Mouse (Mus musculus) A20 (cell line): Measurements from ENCODE around the gene Inca1.

ENCODE experiments used
- DNase-seq: peaks from one replicate; pipeline ENCODE4 v3.0.0-alpha.2; 2011; ENCODE audit warnings: low read depth, low spot score

Inca1 gene

DNA sequence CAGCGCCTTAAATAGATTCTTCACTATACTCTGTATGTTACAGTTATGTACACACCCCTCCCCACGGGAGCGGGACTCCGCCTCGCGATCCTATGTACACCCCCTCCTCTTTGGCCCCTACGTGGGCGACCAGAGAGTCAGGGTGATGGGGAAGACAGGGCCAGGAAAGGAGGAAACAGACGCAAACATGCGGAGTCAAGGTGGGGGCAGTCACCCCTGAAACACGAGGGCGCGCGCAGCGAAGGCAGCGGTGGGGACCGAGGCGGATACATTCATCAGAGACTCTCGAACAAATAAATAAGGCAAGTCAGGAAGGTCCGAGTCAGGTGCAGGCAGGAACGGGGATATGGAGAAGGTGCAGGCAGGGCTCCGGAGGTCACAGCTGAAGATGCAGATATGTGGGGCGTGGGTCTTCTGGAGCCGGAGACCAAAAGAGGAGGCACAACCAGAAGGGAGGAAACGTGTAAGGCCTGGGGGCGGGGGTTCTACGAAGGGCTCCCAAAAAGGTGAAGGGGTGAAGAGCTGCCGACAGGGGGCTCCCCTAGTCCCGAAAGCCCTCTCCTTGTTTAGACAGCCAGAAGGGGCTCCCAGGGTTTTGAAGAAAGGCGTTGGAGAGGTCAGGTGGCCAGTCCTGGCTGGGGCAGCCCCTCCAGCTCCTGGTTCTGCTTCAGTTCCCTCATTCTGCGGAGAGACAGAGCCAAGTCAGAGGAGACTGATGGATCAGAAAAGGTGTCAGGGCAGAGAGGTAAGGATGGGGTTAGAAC lies 30.2 kb downstream of the Inca1 start:
- DNase-seq, result peak; percentile 94

DNA sequence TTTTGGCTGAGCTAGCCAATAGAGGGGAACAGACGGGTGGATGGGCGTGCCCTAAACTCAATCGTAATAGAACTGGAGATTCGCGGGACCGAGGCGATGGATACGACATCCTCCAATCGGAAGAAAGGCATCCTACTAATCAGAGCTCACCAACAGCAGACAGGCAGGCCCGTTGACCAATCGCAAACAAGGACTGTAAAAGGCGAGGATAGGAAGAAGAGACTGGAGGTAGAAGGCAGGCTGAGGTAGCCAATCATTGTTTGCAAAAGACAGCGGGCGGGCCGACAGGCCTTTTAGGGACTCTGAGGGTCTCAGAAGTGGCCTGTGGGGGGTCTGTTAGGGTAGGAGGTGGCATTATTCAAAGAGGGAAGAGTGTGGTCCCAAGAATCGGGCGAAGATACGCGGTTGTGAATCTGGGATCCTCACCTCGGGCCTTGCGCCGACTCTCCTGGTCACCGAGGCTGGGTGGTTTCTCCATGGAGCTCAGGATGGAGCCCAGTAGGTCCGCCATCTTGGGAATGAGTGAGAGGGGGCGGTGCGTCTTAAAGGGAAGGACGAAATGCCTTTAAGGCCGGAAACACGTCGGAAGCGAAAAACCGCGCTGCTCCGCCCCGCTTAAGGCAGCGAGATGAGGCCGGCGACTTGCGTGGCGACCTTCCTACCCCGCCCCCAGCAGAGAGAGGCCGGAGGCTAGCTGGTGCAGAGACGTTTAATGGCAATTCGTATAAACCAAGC lies 31.0 kb downstream of the Inca1 start, which contains the start of gene Spag7:
Gene Spag7 (minus strand): TSS at position 646 of the 735 bp plus-strand sequence.
- peak; percentile 99 for DNase-seq

DNA sequence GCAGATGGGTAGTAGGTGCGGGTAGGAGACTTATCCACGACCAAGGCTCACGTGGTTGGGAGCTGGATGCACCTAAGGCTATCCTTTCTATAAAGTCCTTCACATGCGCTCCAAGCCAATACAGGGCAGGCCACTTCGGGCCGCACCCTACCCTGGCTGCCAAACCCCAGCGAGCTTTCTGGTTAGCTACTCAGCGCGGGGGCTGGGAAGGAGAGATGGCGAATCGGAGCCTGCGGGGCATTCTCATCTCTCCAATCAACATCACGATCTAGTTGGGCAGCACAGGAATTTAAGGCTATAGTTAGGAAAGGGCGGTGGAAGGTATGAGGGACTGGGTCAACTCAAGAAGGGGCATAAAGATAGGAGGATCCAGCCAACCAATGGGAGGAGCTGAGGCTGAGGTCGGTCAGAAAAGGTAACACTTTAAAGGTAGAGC lies 31.6 kb downstream of the Inca1 start:
- DNase-seq, result no peak

DNA sequence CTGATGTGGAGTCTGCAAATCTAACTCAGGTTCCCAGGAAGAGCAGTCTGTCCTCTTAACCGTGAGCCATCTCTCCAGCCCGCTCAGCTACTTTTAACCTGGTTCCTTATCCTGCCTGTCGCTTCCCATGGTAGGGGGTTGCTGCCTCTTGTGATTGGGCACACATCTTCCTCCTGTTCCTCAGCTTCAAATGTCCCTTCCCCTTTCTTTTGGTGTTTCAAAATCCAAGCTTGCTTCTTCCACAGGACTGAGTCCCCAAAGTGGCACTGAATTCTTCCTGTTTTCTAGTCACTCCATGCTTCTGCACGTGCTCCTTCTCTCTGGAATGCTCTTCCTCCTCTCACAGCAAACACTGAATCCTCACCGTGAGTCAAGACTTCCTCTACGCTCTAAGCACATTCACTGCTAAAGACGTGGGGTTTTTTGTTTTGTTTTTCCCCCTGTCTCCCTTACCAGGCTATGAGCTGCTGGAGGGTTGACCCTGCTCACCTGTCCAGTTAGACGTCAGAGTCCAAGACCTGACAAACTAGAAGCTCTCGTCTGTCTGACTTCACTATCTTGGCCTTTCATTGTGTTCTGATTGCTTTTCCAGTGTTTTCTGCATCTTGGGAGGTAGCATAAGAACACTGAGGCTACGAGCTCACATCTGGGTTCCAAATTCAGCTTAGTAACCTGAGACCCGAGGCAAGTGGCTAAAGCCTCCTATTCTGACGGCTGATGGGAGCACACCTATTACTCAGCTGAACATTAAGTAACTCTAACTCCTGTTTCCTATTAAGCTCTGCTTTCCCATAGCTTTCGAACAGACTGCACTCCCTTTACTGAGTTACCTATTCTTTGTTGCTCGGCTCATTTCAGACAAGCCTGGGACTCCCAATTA lies 32.4 kb downstream of the Inca1 start:
- DNase-seq, result no peak

DNA sequence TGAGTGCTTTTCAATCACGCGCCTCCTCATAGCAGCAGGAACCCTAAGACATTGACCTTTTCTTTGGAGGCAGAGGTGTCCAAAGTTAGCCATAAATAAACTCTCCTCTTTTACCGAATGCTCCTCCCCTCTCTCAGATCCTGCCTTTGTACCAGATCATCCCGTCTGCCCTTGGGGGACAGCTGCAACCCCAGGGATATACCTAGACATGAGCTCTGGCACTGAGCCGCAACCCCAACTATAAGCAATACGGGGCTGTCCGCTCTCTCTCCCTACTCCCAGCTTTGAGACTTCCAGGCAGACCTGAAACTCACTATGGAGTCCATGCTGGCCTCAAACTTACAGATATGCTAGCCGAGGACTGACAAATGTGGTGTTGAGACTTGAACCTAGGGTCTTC lies 33.3 kb downstream of the Inca1 start:
- DNase-seq, result no peak

DNA sequence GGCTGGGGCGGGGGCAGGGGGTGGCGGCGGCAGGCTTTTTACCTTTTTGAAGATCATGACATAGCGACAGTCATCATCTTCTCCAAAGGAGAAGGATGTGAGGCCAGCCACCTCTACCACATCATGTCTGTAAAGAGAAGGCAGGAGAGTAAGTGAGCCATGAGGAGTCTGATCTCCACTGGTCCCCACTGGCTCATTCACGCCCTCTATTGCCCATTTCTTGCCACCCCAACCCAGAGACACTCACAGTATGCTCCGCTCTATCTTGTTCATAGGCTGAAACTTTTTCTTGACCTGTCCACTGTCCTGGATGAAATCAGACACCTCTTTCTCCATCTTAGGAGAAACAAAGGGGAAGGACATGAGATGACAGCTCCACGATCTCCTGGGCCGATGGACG lies 35.2 kb downstream of the Inca1 start:
- peak; percentile 15 for DNase-seq

DNA sequence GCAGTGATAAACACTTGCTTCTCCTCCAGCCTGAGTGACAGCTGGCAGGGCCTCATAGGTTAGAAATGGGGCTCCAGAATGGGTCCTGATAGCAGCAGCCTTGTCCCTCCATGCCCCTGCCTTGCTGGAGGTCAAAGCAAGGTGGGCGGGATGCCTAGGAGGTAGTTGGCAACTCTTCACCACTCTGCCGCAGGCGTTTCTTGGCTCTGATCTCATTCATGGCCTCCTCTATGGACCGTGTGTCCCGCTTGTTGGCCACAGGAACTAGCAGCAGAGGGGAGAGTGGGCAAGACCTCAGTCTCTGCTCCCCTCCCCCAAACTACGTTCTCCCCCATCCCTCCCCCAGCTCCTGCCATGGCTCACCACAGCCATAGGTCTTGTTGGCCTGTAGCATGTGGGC lies 36.0 kb downstream of the Inca1 start:
- no peak for DNase-seq

DNA sequence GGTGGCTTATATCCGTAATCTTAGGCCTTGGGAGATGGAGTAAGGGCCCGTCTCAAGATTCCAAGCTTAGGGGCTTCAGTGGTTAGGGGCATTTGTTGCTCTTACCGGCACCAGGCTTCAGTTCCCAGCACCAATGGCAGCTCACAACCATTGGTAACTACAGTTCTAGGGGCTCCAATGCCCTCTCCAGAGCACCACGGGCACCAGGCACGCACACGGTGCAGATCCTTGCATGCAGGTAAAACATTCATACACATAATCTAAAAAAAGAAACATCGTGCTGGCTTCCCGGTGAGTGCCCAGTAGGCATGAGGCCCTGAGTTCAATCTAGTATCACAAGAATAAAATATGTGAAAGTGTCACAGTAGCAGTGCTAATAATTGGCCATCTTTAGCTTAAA lies 36.9 kb downstream of the Inca1 start:
- DNase-seq, result no peak

DNA sequence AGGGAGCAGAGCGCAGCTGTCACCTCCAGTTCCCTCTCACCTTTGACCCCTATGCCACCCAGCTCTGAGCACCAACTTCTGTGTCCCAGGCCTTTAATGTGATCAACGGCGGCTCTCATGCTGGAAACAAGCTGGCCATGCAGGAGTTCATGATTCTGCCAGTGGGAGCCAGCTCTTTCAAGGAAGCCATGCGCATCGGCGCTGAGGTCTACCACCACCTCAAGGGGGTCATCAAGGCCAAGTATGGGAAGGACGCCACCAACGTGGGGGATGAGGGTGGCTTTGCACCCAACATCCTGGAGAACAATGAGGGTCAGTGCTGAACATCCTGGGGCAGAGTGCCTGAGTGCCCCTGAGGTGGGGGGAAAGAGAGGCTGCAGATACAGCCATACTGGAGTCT lies 39.4 kb downstream of the Inca1 start:
- no peak for DNase-seq

DNA sequence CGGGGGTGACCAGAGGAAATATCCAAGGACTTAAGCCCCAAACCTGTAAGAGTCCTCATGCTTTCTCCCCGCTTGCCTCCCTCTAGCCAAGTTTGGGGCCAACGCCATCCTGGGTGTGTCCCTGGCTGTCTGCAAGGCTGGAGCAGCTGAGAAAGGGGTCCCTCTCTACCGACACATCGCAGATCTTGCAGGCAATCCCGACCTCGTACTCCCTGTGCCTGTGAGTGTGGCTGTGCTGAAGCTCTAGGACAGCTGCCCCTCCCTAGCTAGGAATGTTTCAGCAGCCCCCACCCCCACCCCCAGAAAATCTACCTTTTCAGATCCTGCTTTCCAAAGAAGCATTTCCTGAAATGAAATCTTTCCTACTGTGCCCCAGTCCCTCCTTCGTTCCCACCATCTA lies 41.0 kb downstream of the Inca1 start:
- no peak for DNase-seq

DNA sequence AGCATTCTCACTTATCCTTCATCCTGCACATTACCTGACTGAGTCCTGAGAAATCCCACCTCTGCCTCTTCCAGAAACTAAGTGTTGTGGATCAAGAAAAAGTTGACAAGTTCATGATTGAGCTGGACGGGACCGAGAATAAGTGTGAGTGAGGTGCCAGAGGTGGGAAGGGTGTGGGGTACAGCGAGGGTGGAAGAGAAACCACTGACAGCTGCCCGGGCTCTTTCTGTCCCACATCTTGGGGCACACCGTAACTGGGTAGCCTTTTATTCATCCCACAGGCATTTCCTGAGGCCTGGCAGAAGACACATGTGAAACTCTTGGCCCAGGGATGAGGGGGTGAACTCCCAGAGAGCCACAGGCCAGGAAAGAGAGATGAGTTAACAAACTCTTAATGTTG lies 41.4 kb downstream of the Inca1 start:
- no peak for DNase-seq

DNA sequence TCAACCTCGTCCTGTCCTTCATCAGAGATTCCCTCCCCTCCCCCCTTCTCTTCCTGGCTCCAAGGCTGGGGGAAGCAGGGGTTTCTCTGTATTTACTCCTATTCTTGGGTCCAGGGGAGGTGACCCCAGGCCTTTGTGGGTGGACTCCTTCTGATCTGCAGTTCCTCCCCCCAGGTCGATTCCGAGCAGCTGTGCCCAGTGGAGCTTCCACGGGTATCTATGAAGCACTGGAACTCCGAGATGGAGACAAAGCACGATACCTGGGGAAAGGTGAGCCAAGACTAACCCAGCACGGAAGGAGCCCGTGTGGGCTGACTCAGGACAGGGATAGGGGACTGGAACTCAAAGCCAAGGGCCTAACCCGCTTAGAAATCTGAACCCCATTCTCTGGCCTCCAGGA lies 42.0 kb downstream of the Inca1 start:
- DNase-seq, result no peak

DNA sequence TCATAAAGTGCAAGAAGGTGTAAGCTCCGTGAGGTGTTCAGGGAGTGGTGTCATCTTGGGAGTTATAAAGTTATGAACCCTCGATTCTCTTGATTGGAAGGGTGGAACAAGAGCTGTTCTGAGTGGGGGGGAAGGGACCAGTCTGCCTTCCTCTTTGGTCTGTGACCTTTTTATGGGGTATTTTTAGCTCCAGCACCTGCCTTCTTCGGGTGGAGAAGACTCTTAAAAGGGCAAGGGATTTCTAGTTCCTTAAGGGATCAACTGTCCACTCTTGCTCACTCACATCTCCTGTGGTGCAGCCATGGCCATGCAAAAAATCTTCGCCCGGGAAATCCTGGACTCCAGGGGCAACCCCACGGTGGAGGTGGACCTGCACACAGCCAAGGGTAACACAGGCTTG lies 42.4 kb downstream of the Inca1 start:
- DNase-seq, result peak; percentile 51

DNA sequence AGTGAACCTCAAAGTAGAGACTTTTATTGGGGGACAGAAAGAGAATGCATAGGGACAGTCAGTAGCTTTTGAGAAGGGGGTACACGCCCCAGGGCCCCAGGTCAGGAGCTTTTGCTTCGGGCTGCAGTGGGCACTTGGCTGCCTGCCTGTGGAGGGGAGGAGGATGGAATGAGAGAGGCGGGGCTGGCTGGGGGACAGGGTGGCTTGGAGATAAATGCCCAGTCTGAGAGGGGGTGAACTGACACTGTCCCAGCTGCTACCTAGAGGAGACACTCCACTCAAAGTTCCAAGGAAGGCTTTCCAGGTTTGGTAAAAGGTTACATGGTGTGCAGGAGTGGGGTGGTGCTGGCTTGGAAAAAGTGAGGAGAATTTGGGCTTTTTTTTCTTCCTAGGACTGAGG lies 43.0 kb downstream of the Inca1 start, which contains the start of gene Eno3:
Gene Eno3 (plus strand): TSS at position 239 of the 400 bp plus-strand sequence.
- no peak for DNase-seq

DNA sequence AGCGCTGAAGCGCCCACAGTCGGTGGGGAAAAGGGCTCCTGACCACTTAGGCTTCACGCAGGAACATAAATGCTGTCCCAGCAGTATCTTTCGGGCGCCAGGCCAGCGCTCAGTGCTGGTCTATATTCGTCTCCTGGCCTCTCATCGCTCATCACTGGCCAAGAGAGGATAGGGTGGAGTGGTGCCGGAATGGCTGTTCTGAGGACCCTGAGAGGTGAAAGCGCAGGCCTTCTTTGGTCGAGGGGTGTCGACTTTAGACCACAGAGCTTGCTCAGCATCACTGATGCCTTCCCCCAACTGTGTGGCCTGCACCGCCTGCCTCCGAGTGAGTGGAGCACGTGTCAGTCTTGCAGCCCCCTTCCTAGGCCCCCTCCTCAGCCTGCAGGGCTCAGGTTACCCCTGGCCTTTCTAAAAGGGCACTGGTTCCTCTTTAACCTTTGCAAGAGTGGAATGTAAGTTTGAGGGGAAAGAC lies 43.5 kb downstream of the Inca1 start:
- peak; percentile 75 for DNase-seq

DNA sequence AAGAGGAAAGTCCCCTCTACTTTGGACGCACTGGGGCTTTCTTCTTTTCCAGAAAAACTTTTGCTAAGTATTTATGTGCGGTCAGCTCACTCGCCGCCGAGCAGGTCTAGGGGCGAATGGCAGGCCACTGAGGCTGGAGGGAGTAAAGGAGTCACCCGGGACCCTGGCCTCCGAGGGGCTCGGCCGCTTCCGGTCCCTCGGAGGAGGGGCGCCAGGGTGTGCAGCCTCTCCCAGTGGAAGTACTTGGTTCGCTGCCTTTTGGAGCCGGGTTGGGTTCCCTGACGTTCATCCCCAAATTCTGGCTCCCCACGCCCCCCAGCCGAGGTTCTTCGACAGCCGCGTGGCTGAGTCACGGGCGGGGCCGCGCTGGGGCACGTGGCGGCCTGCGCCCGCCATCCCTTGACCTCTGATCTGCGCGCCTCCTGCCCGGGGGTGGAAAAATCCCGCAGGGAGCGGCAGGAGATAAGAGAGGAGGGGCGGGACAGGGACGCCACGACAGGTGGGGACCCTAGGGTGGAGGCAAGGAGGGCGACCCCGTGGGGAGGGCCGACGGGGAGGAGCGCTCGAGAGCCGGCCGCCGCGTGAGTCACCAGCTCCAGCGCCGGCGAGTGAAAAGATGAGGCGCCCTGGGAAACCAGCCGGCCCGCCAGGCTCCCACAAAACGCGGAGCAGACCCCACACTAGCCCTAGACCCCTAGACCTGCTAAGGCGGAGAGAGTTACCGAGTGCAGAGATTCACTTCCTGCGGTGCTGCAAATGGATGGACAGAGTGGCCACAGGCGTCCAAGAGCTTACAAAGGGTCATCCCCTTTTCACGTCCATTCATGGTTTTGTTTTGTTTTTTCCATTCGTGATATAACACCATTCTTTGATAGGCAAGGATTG lies 44.1 kb downstream of the Inca1 start:
- DNase-seq, result peak; percentile 92

DNA sequence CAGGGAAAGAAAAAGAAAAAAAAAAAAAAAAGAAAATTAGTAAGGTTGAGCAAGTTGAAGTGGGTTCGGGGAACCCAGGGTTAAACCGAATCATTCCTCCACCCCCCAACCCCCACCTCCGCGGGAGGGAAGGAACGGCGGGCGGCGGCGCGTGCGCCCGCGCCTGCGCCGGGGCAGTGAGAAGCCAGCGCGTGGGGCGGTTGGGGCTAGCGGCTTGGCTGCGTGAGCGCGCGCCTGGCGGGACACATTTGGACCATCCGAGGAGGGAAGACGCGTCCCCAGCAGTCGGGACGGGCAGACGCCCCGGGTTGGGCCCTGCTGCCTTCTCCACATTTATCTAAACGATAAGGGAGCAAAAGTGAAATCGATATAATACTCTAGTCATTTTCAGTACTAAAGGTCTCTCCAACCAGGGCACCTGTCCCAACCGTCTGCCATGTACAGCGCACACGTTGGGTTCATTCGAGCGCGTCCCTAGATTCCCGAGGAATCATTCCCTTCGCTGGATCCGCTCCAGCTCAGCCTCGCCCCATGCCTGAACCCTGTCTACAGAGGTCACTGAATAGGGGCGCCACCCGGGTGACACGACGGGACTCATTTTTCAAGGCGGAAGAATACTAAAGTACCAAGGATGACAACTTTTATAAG lies 44.9 kb downstream of the Inca1 start:
- DNase-seq, result peak; percentile 92

DNA sequence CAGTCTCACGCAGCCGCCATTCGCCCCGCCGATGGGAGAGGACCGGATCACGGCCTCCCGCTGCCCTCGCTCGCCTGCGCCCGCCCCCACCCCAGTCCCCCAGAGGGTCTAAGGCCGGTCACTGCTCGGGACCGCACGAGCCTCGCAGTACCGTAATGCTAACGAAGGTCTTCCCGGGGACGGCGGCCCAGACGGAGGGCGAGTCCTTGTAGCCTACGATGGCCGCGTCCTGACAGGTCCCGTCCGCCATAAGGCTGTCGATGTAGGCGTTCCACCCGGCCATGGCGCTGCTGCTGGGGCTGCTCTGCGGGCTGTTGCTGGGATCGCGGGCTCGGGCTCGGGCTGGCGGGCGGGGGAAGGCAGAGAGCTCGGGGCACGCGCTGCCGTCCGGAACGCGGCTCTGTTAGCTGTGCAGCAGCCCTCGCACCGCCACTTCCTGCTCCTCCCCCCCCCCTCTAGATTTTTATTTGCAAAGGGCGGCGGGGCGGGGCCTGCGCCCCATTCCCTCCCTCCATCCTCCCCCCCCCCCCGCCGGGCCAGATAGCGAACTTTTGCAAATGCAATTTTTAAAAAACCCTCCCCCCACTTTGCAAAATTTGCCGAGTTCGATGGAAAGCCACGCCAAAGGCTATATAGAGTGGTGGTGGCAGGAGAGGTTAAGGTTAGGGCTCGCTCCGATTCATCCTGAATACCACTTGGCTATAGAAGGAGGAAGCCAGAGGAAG lies 45.6 kb downstream of the Inca1 start, which contains the start of gene Pfn1:
Gene Pfn1 (minus strand): TSS at position 447 of the 725 bp plus-strand sequence.
- DNase-seq, result peak; percentile 94

DNA sequence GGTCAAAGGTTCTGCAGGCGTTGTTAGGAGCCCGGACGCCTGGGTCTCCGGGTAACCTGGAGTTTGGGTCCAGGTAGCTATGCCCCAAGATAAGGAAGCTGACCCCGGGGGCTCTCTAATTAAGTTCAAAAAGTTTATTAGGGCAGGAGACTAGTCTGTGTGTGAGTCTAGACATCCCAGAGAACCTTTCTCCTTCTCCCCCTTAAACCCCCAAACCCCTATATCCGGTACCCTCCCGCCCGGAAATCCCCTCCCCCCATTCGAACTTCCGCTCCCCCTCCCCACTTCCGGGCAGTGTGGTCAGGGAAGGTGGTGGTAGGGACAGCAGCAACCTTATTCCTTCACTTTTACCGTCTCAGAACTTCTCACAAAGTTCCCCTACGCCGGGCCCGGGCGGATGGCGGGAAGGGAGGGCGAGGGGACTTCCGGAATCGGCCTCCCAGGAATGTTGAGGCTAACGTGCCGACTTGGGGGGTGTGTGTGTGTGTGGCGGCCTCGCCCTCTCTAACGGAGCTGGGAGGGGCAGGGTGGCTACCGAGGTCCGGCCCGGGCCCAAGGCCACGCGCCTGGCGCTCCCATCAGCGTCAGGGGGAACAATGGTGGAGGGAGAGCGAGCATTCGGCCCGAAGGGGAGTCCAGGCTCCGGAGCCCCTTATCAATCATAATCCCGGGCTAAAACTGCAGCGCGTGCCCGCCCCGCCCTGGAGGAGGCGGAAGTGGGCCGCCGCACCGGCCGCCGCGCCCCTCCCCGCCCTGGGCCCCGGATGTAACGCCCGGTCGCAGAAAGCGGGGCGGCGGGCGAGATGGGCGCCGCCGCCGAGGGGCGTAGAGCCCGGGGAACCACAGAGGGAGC lies 46.4 kb downstream of the Inca1 start:
- DNase-seq, result peak; percentile 89
